Mouse (Mus musculus): Measurements from ENCODE around the gene Cops7b. TPM values are rescaled to one million over a fixed set of nuclear protein-coding genes. Genes with fewer than 3 reads are reported as not detected.

The Cops7b gene
- polyA plus RNA-seq (2017; shearing (Covaris generic)) = 37.3 TPM

GRCm38 (mm10) chr1:86582451-86583096 lies at the start of gene Cops7b, which contains the start of gene Pde6d:
TSS of gene Cops7b (plus strand) at chr1:86582904.
TSS of gene Pde6d (minus strand) at chr1:86582629.

Other genes starting within 250 kb of the Cops7b start
- gene Ncl, start 223.5 kb upstream of the Cops7b start, polyA plus RNA-seq (2017; shearing (Covaris generic)) = 426 TPM
- 2.1 TPM for gene Nmur1, start 156.7 kb upstream of the Cops7b start, polyA plus RNA-seq (2017; shearing (Covaris generic))
- not detected for gene Tex44, start 156.6 kb upstream of the Cops7b start, polyA plus RNA-seq (2017; shearing (Covaris generic))
- 1,759 TPM for gene Ptma, start 56.2 kb upstream of the Cops7b start, polyA plus RNA-seq (2017; shearing (Covaris generic))
- 61.5 TPM for gene Pde6d, start 275 bp upstream of the Cops7b start, polyA plus RNA-seq (2017; shearing (Covaris generic))
- not detected for gene Nppc, start 87.7 kb downstream of the Cops7b start, polyA plus RNA-seq (2017; shearing (Covaris generic))
- gene Dis3l2, start 120.9 kb downstream of the Cops7b start, polyA plus RNA-seq (2017; shearing (Covaris generic)) = 47.1 TPM

All from inflammation-experienced regulatory T-cells, adult 16 weeks (primary cell).